Mouse (Mus musculus) C2C12 (cell line): ENCODE measurements around the gene Slc37a2.

Source experiments
- CTCF ChIP-seq: IDR thresholded peaks from one replicate; pipeline ENCODE4 v1.5.1; 2011; ENCODE audit not compliant: control insufficient read depth, insufficient read depth, insufficient read length
- FOSL1 ChIP-seq: IDR thresholded peaks from one replicate; pipeline ENCODE4 v1.8.0; 2011; ENCODE audit warnings: mild to moderate bottlenecking, low read length; ENCODE audit not compliant: poor library complexity, insufficient read depth, severe bottlenecking
- MYOG ChIP-seq: IDR thresholded peaks from one replicate; pipeline ENCODE4 v1.6.1; 2011; ENCODE audit not compliant: control insufficient read depth, insufficient read length; ENCODE audit errors: extremely low read depth

DNA sequence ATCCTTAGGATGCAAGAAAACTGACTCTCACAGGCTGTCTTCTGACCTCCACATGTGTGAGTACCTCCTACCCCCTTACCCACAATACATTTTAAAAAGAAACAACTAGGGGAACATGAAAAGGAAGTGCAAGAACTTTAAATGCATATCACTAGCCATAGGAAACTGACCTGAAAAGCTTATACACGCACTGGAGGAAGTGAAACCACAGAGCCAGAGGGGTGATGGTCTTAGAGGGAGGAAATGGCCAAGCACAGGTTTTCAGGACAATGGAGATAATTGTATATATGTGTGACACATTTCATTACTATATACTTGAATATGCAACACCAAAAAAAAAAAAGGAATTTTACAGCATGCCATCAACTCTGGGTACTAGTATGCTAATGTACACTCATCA, 46.2 kb upstream of the Slc37a2 start:
- TF ChIP-seq CTCF (no peak), FOSL1 (no peak), MYOG (no peak)
